Mouse (Mus musculus) spleen, postnatal 4 days (tissue): ENCODE results near the gene Hist1h2bq.
A peak's percentile ranks its signal among the peaks of the same experiment; 100 is the strongest.

Source experiments
- DNase-seq, 2 experiments: peaks; one replicate each; pipeline ENCODE4 v3.0.0; 2022; ENCODE audit warnings: low spot score in 2 of 2

The Hist1h2bq gene

DNA sequence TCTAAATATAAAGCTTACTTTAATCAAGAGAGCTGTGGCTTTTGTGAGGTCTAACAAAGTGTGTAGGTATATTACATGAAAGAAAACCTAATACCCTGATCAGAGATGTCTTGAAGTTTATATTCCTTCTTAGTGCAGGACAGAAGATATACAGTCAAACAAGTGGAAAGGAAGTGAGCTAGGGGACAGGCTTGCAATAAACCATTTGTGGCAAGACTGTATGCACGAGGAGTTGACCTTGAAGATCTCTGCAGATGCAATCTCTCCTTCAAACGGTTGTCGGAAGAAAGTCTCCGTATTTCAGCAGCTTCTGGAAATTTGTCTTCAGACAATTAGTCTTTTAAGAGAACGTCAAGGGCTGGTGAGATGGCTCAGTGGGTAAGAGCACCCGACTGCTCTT lies 20.1 kb downstream of the Hist1h2bq start:
- DNase-seq, result no peak

GRCm38 (mm10) chr13:21787760-21788593 lies 22.0 kb downstream of the Hist1h2bq start:
- no peak for DNase-seq

DNA sequence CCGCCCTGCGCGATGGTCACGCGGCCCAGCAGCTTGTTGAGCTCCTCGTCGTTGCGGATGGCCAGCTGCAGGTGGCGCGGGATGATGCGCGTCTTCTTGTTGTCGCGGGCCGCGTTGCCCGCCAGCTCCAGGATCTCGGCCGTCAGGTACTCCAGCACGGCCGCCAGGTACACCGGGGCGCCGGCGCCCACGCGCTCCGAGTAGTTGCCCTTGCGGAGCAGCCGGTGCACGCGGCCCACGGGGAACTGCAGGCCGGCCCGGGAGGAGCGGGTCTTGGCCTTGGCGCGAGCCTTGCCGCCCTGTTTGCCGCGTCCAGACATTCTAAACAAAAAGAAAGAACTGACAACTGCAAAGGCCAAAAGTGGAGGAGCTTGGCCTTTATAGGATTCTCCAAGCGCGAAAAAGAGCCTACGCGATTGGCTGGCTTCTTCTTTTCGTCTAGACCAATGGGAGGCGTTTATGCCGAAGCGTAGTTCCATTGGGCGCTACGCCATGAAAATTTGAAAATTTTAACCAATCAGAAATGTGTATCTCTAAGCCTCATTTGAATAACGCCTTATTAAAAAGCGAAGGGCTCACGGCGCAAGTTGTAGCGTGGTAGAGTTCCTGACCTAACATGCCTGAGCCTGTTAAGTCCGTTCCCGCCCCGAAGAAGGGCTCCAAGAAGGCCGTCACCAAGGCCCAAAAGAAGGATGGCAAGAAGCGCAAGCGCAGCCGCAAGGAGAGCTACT lies 22.9 kb downstream of the Hist1h2bq start, which contains the start of the genes Hist1h2an and Hist1h2bp:
Gene Hist1h2an (minus strand): TSS at position 320 of the 731 bp plus-strand sequence.
Gene Hist1h2bp (plus strand): TSS at position 563 of the 731 bp plus-strand sequence.
- peak; percentile 86 to 91 for DNase-seq

DNA sequence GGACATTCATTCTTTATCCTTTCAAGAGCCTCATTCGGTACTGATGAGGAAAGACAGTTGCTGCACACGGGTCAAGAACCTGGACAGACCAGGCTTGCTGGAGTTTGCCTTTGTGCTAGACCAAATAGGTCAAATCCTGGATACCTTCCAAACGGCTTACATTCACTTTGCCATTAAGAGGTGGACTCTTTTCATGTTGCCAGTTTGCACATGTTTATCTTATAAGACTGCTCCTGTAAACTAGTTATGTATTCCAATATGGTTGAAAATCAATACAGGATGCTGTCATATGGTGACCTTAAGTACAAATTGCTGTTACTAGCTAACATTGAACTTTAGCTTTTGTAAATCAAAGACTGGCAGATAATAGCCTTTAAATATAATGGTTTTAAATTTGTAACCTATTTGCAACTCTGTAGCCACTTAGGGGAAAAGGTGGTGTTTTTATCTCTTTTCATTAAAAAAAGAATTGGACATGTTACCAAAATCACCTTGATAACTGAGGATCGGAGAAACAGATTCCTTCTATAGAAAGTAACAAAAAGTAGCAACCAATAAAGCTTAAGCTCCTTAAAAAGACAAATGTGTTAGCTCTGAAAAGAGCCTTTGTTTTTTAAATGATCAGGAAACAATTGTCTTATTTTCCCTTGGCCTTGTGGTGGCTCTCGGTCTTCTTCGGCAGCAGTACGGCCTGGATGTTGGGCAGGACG lies 23.7 kb downstream of the Hist1h2bq start:
- DNase-seq, result peak in 1 of 2 experiments; percentile 32

DNA sequence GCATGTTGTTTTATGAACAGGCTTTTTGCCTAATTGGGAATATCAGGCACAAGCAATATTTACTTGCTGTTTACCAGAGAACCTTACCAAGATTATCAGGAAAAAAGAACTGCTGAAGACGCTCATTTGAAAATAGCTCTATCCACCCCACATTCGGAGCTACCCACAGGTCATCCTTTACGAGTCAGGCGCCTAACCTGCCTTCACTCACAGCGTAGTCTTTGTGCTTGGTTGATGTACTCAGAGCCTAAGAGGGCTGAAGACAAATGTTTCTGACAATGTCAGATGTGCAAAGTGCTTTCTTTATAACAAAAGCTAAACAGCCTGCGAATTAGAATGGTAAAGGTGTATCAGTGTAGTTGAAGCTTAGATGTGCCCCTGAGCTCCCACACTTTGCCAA lies 25.7 kb downstream of the Hist1h2bq start:
- DNase-seq, result peak in 1 of 2 experiments; percentile 16

GRCm38 (mm10) chr13:21783734-21784161 lies 26.2 kb downstream of the Hist1h2bq start:
- DNase-seq, result peak; percentile 64 to 76

- peak; percentile 74 to 86 for DNase-seq
These were observed 26.8 kb downstream of the Hist1h2bq start, which contains the start of gene Hist1h3i for GRCm38 (mm10) chr13:21783255-21783617. Gene Hist1h3i (minus strand): TSS chr13:21783370.

DNA sequence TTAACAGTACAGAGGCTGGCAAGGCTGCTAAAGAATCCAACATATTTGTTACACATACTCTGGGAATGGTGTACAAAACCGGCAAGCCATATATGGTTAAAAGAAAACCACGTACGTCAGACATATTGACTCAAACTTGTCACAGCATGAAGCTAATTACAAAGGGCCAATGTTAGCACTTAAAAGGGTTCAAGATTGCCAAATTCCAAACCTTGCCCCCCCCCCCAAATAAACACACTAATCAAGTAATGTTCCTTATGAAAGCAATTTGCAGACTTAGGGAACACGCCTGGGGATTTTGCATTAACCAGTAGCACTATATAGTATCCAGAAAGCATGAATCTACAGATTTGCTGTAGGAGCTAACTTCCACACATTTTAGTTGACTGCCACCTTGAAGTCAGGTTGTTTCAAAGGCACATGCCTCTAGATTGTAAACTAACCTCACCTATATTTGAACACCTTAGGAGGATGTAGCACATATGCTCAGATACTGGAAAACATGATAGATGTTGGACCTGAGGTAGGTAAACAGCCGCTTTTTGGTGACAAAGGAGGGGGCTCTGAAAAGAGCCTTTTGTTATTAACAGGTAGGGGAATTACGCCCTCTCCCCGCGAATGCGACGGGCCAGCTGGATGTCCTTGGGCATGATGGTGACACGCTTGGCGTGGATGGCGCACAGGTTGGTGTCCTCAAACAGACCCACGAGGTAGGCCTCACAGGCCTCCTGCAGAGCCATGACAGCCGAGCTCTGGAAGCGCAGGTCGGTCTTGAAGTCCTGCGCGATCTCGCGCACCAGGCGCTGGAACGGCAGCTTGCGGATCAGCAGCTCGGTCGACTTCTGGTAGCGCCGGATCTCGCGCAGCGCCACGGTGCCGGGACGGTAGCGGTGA lies 27.4 kb downstream of the Hist1h2bq start:
- peak; percentile 58 to 78 for DNase-seq

GRCm38 (mm10) chr13:21781639-21782038 lies 28.4 kb downstream of the Hist1h2bq start:
- no peak for DNase-seq

GRCm38 (mm10) chr13:21781021-21781555 lies 28.9 kb downstream of the Hist1h2bq start:
- DNase-seq, result peak in 1 of 2 experiments; percentile 15

DNA sequence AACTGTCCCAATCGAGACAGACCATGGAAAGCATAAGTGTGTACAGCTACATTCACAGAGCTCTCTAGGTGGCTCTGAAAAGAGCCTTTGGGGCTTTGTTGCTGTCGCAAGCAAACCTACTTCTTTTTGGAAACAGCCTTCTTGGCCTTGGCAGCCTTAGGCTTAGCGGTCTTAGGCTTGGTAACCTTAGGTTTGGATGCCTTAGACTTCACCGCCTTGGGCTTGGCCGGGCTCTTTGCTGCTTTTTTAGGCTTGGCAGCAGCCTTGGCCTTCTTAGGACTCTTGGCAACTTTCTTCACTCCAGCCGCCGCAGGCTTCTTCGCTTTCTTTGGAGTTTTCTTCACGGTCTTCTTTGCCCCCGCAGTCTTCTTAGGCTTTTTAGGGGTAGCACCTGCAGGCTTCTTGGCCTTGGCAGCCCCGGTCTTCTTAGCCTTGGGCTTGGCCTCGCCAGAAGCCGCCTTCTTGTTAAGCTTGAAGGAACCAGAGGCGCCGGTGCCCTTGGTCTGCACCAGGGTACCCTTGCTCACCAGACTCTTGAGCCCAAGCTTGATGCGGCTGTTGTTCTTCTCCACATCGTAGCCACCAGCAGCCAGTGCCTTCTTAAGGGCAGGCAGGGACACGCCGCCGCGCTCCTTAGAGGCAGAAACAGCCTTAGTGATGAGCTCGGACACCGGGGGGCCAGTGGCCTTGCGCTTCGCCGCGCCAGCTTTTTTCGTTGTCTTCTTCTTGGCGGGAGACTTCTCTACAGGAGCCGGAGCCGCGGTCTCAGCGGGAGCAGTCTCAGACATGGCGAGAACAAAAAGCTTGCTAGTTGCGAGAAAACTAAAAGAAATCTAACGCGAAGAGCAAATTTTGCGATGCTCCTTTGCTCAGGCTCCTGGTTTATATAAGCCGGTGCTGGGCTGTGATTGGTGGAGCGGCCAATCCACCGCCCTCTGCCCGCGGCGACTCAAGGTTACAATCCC lies 29.9 kb downstream of the Hist1h2bq start, which contains the start of gene Hist1h1b:
Gene Hist1h1b (minus strand): TSS at position 859 of the 965 bp plus-strand sequence.
- DNase-seq, result peak; percentile 88 to 95

DNA sequence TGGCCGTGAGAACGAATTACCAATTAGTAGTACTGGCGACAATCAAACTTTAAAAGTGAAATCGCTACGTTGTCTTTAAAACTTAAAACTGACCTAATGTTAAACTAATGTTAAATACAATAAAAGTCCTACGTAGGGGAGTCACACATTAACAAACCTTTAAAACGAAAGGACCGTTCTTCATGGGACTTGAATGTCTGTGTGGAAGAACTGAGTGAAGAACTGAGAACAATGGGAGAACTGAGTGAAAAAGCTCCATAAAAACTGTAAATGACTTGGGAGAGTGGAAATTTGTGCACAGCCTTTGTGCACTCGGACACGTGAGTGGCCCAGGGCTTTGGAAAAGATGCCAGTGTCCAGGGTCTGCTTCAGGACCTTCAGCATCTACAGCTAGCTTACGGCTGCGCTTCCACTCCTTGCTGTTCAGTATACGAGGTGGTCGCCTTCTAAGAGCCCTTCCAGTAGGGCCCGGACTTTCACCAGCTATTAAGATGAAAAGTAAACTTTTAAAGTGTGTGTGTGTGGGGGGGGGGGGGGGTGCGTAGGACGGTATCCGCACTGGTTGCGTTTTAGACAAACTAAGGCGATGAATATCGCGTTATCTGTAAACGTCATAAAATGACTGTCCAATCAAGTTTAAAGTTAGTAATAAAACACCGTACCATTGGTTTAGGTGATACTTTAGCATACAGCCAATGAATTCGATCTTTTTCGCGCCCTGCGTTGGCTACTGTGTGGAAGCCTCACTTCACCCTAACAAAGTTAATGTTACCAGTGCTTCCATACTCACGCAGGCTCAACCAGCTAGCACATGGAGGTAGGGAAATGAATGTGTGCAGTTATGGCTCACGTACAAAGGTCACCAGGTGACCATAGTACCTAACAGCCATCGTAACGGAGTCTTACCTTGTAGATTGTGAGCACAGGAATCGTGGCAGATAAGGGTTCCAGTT lies 30.9 kb downstream of the Hist1h2bq start:
- peak; percentile 78 to 87 for DNase-seq
